Mouse (Mus musculus) left cerebral cortex, adult 18-20 months (tissue): ENCODE results near the gene Retsat. TPM values are rescaled to one million over a fixed set of nuclear protein-coding genes. Genes with fewer than 3 reads are reported as not detected.

Source experiments
- DNase-seq, 2 experiments: peaks; one replicate each; pipeline ENCODE4 v3.0.0; 2021 to 2022; ENCODE audit warnings: low spot score in 2 of 2, mixed read lengths in 1 of 2
- total RNA-seq, 2 experiments: library from RNA; stranded (reverse); gene quantifications; 2 replicates each; pipeline ENCODE4 v1.2.3; 2021

Gene Retsat
- total RNA-seq, 2 experiments from 2014 or later = 50.1 to 60.4 TPM

DNA sequence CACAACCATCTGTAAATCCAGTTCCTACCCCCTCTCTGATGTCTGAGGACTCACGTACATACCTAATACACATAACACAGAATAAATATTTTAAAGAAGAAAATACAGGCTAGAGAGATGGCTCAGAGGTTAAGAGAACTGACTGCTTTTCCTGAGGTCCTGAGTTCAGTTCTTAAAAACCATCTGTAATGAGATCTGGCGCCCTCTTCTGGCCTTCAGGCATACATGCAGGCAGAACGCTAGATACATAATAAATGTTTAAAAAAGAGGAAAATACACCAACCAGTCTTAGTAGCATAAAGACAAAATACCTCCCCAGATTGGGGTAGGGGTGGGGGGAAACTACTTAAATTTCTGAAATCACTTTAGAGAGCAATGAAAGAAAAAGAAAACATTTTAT is 59.7 kb downstream of the Retsat start:
- DNase-seq = no peak

Other genes with a start within 250 kb of the Retsat start
- 10 to 100 TPM in 1 of 2 experiments, 1 to 10 TPM in 1; 6.8 to 11.0 TPM for gene Tmem150a, start 243.0 kb upstream of the Retsat start, total RNA-seq
- 10 to 100 TPM; 78.9 to 81.5 TPM for gene Rnf181, start 231.5 kb upstream of the Retsat start, total RNA-seq
- gene Vamp5, start 218.0 kb upstream of the Retsat start, total RNA-seq = 1 to 10 TPM; 6.1 to 7.0 TPM
- gene Vamp8, start 207.8 kb upstream of the Retsat start, total RNA-seq = 10 to 100 TPM; 12.6 to 14.0 TPM
- 10 to 100 TPM; 21.7 to 24.4 TPM for gene Ggcx, start 184.2 kb upstream of the Retsat start, total RNA-seq
- 100 to 1,000 TPM; 172 to 199 TPM for gene Mat2a, start 158.9 kb upstream of the Retsat start, total RNA-seq
- under 1 TPM; 0.56 to 0.61 TPM for gene Sh2d6, start 76.8 kb upstream of the Retsat start, total RNA-seq
- 1 to 10 TPM; 1.8 to 4.2 TPM for gene Capg, start 54.1 kb upstream of the Retsat start, total RNA-seq
- 10 to 100 TPM; 22.6 to 23.1 TPM for gene Elmod3, start 62 bp upstream of the Retsat start, total RNA-seq
- gene Tgoln1, start 18.5 kb downstream of the Retsat start, total RNA-seq = 100 to 1,000 TPM in 1 of 2 experiments, 10 to 100 TPM in 1; 97.3 to 102 TPM
- 1 to 10 TPM; 3.0 to 3.4 TPM for gene Tcf7l1, start 190.8 kb downstream of the Retsat start, total RNA-seq